Mouse (Mus musculus) stomach, postnatal 0 days (tissue): ENCODE data around the gene Coro2b.

Experiments
- CTCF ChIP-seq: IDR thresholded peaks from 2 replicates; pipeline ENCODE4 v1.5.1; 2016; ENCODE audit warnings: antibody characterized with exemption, low read depth, mild to moderate bottlenecking, moderate library complexity
- EP300 ChIP-seq: optimal IDR thresholded peaks from 2 replicates; pipeline ENCODE3; 2016; ENCODE audit warnings: antibody characterized with exemption

DNA sequence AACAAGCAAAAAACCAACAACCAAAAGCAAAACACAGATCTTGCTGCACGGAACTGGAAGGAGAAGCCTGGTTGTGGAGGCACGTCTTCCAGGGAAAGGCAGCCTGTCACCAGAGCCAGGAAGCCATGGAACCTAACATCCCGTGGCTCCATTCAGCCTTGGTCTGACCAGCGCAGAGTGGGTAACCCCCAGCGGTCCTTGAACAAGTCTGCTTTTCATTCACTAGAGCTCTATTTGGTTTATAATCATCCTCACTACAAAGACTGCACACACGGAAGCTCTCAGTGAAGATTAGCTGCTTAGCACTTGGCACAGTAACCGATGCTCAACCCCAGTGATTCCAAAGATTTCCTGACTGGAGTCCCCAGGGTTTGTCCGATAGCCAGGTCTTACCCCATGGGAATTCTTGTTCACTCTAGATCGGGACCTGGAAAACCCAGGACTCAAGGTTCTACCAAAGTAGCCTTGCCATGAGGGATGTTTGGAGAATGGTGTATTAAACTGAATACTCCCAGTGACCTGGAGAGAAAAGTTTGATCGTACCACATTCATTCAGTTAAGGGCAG, 154.2 kb downstream of the Coro2b start:
- TF ChIP-seq CTCF (no peak), EP300 (no peak)
